Mouse (Mus musculus) lung, postnatal 0 days (tissue): ENCODE data around the gene Memo1. TPM values are rescaled to one million over a fixed set of nuclear protein-coding genes. Genes with fewer than 3 reads are reported as not detected.
A peak's percentile ranks its signal among the peaks of the same experiment; 100 is the strongest.

Source experiments
- ATAC-seq: fragments of 200-750 bp; cut with Nextera tagmentation; 2 replicates; pipeline ENCODE4 v1.8.0; 2017; ENCODE audit warnings: moderate library complexity
- DNase-seq: peaks from one replicate; pipeline ENCODE4 v3.0.0-alpha.2; 2016; ENCODE audit warnings: low spot score
- H3K27ac ChIP-seq: fragments of 300-500 bp; sonication (generic); 2 replicates; pipeline ENCODE4 v1.5.1; 2014; ENCODE audit warnings: antibody characterized with exemption, mild to moderate bottlenecking, low read length, mixed read lengths
- H3K27me3 ChIP-seq: fragments of 300-500 bp; sonication (generic); replicated peaks from 2 replicates; pipeline ENCODE4 v1.6.1; 2014; ENCODE audit warnings: low read length, mixed read lengths; ENCODE audit not compliant: insufficient read depth
- H3K36me3 ChIP-seq: fragments of 300-500 bp; sonication (generic); 2 replicates; pipeline ENCODE4 v1.6.1; 2014; ENCODE audit warnings: low read length, mixed read lengths; ENCODE audit not compliant: insufficient read depth
- H3K4me1 ChIP-seq: fragments of 300-500 bp; sonication (generic); 2 replicates; pipeline ENCODE4 v1.6.1; 2014; ENCODE audit warnings: antibody characterized with exemption, low read depth, low read length, mixed read lengths; ENCODE audit not compliant: insufficient read depth
- H3K4me2 ChIP-seq: fragments of 300-500 bp; sonication (generic); replicated peaks from 2 replicates; pipeline ENCODE4 v1.6.1; 2014; ENCODE audit warnings: low read depth, mild to moderate bottlenecking, low read length, moderate library complexity, mixed read lengths
- H3K4me3 ChIP-seq: fragments of 300-500 bp; sonication (generic); 2 replicates; pipeline ENCODE4 v1.5.1; 2014; ENCODE audit warnings: low read depth, low read length
- H3K9ac ChIP-seq: fragments of 300-500 bp; sonication (generic); replicated peaks from 2 replicates; pipeline ENCODE4 v1.6.1; 2014; ENCODE audit warnings: low read depth, mild to moderate bottlenecking
- H3K9me3 ChIP-seq: fragments of 300-500 bp; sonication (generic); 2 replicates; pipeline ENCODE4 v1.6.1; 2016; ENCODE audit warnings: low read length, mixed read lengths
- CTCF ChIP-seq: IDR thresholded peaks from 2 replicates; pipeline ENCODE4 v1.5.1; 2016; ENCODE audit warnings: antibody characterized with exemption, mild to moderate bottlenecking
- EP300 ChIP-seq: IDR thresholded peaks from 2 replicates; pipeline ENCODE4 v1.6.1; 2016; ENCODE audit warnings: antibody characterized with exemption, mild to moderate bottlenecking, control low read depth
- WGBS: fragments of 180-500 bp; shearing (Covaris S2); extraction: QIAGEN DNeasy Blood & Tissue Kit; methylation state at CpG from one replicate; pipeline ENCODE4 v1.1.7; 2014; 5-methylcytosine and 5-hydroxymethylcytosine counted together
- polyA plus RNA-seq: library from polyadenylated mRNA; unstranded; fragments of >200 nt; fragmentation: Nextera tagmentation; extraction: Ambion mirVana; gene quantifications from 2 replicates; pipeline ENCODE4 v1.2.1, GENCODE M21; 2015

Gene Memo1
- polyA plus RNA-seq, 1 experiment from 2014 or later, result 54.2 TPM

GRCm38 (mm10) chr17:74288626-74289025 is 6.7 kb downstream of the Memo1 start:
- H3K27ac ChIP-seq, result no peak overlapping the region
- H3K27me3 ChIP-seq, result no peaks in the 10 kb centered on the region
- H3K4me2 ChIP-seq, result no peak overlapping the region
- no peaks in the 10 kb centered on the region for H3K9me3 ChIP-seq
- no peaks in the 10 kb centered on the region for H3K36me3 ChIP-seq
- 72% methylated on average over 2 of the region's 2 CpGs for WGBS
- H3K4me1 ChIP-seq, result peaks cover 3% of the 10 kb centered on the region
- DNase-seq (no peak), ATAC-seq (no peak)
- no peak overlapping the region for H3K4me3 ChIP-seq
- H3K9ac ChIP-seq, result no peak overlapping the region
- no peak for TF ChIP-seq EP300
- no peak for TF ChIP-seq CTCF

GRCm38 (mm10) chr17:74286140-74286730 is 9.1 kb downstream of the Memo1 start:
- Histone ChIP-seq H3K36me3 (no peaks in the 10 kb centered on the region), H3K9ac (no peak overlapping the region), H3K27me3 (no peaks in the 10 kb centered on the region), H3K9me3 (no peaks in the 10 kb centered on the region), H3K4me3 (no peak overlapping the region), H3K27ac (no peak overlapping the region), H3K4me2 (no peak overlapping the region), H3K4me1 (peaks cover 3% of the 10 kb centered on the region)
- 67% methylated on average over 4 of the region's 4 CpGs for WGBS
- DNase-seq (no peak), ATAC-seq (peak; percentile 54)
- TF ChIP-seq CTCF (no peak), EP300 (no peak)

DNA sequence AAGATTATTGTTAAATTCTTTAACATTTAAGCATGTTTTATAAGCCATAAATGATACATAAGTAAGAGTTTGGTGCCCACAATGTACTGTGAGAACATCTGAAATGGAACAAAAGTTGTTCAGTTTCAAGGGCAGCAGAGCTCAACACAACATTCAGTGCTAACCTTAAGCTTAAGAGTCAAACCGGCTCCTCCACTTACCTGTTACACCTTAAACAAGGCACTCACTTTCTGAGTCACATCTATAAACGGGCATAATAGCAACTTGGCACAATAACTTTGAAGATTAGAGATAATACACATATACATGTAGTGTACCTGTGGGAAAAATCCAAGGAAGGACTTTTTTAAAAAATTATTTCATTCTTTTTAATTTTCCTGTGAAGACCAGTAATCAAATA is 9.6 kb downstream of the Memo1 start:
- Histone ChIP-seq H3K9ac (no peak overlapping the region), H3K9me3 (no peaks in the 10 kb centered on the region), H3K4me2 (no peak overlapping the region), H3K4me1 (peaks cover 3% of the 10 kb centered on the region), H3K36me3 (0 out of 2 replicates have a peak, but pooled peaks cover 3% of the 10 kb centered on the region), H3K27me3 (no peaks in the 10 kb centered on the region), H3K27ac (no peak overlapping the region; the same call in 1 of the 2 replicates), H3K4me3 (no peak overlapping the region)
- peak; percentile 19; the same call in 1 of the 2 replicates for TF ChIP-seq EP300
- TF ChIP-seq CTCF, result no peak
- peak; percentile 85 for ATAC-seq
- DNase-seq, result peak; percentile 84
- 49% methylated on average over 2 of the region's 2 CpGs for WGBS

- peaks cover 3% of the 10 kb centered on the region for H3K4me1 ChIP-seq
- ATAC-seq (no peak), DNase-seq (peak; percentile 49)
- H3K36me3 ChIP-seq, result 0 out of 2 replicates have a peak, but pooled peaks cover 4% of the 10 kb centered on the region
- H3K27ac ChIP-seq, result no peak overlapping the region
- no peaks in the 10 kb centered on the region for H3K9me3 ChIP-seq
- no peaks in the 10 kb centered on the region for H3K27me3 ChIP-seq
- WGBS, result 57% methylated on average over 2 of the region's 2 CpGs
- TF ChIP-seq CTCF, result no peak
- no peak for TF ChIP-seq EP300
- no peak overlapping the region for H3K4me2 ChIP-seq
- H3K4me3 ChIP-seq, result no peak overlapping the region
- H3K9ac ChIP-seq, result no peak overlapping the region
Observed at GRCm38 (mm10) chr17:74284397-74285115, 10.8 kb downstream of the Memo1 start.

- DNase-seq, result no peak
- Histone ChIP-seq H3K9me3 (no peaks in the 10 kb centered on the region), H3K4me3 (no peak overlapping the region), H3K27me3 (no peaks in the 10 kb centered on the region), H3K4me2 (no peak overlapping the region), H3K4me1 (peaks cover 3% of the 10 kb centered on the region; the same call in 1 of the 2 replicates), H3K9ac (no peak overlapping the region), H3K36me3 (0 out of 2 replicates have a peak, but pooled peaks cover 4% of the 10 kb centered on the region), H3K27ac (no peak overlapping the region)
- 94% methylated on average over 3 of the region's 3 CpGs for WGBS
- TF ChIP-seq CTCF, result no peak
- no peak for ATAC-seq
Observed at GRCm38 (mm10) chr17:74282024-74282423, 13.3 kb downstream of the Memo1 start.

- no peak overlapping the region for H3K27ac ChIP-seq
- 0 out of 2 replicates have a peak, but pooled peaks cover 4% of the 10 kb centered on the region for H3K36me3 ChIP-seq
- no peak overlapping the region for H3K4me2 ChIP-seq
- H3K4me1 ChIP-seq, result no peaks in the 10 kb centered on the region
- no peak for DNase-seq
- H3K9ac ChIP-seq, result no peak overlapping the region
- H3K9me3 ChIP-seq, result no peaks in the 10 kb centered on the region
- H3K4me3 ChIP-seq, result no peak overlapping the region
- TF ChIP-seq CTCF (no peak), EP300 (no peak)
- ATAC-seq, result no peak
- H3K27me3 ChIP-seq, result no peaks in the 10 kb centered on the region
- WGBS, result 93% methylated on average over 8 of the region's 8 CpGs
Observed at GRCm38 (mm10) chr17:74278966-74279869, 16.1 kb downstream of the Memo1 start.
